Mouse (Mus musculus) adrenal gland, adult 10 weeks (tissue): ENCODE results near the gene D10Wsu102e. TPM values are rescaled to one million over a fixed set of nuclear protein-coding genes. Genes with fewer than 3 reads are reported as not detected.

Experiments
- polyA plus RNA-seq: library from polyadenylated mRNA; stranded (reverse); fragments of 350-450 nt; fragmentation: Illumina TruSeq; extraction: RNeasy Lipid Tissue Mini Kit (QIAGEN cat#74804); gene quantifications from one replicate; pipeline ENCODE4 v1.2.3, GENCODE M21; 2014; ENCODE audit warnings: low read depth, low replicate concordance

The D10Wsu102e gene
- polyA plus RNA-seq, result 0.99 TPM

DNA sequence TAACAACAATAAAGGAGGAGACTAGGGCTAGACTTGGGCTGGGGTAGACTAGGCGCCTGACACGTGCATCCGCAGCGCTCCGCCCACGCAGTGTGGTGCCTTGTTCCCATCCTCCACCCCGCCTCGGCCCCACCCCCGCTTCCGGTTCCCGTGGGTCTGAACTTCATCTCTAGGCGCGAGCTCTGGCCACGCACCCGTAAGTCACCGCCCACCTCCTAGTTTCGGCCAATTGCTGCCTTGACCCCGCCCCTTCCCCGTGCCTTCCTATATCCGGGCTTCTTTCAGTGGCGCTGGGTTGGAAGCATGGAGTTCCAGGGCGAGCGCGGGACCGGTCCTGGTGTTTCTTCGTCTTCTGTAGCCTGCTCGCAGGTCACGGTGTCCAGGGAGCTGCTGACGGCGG lies at the start of gene D10Wsu102e:
D10Wsu102e (plus strand) TSS at position 266 of the 400 bp plus-strand sequence.

DNA sequence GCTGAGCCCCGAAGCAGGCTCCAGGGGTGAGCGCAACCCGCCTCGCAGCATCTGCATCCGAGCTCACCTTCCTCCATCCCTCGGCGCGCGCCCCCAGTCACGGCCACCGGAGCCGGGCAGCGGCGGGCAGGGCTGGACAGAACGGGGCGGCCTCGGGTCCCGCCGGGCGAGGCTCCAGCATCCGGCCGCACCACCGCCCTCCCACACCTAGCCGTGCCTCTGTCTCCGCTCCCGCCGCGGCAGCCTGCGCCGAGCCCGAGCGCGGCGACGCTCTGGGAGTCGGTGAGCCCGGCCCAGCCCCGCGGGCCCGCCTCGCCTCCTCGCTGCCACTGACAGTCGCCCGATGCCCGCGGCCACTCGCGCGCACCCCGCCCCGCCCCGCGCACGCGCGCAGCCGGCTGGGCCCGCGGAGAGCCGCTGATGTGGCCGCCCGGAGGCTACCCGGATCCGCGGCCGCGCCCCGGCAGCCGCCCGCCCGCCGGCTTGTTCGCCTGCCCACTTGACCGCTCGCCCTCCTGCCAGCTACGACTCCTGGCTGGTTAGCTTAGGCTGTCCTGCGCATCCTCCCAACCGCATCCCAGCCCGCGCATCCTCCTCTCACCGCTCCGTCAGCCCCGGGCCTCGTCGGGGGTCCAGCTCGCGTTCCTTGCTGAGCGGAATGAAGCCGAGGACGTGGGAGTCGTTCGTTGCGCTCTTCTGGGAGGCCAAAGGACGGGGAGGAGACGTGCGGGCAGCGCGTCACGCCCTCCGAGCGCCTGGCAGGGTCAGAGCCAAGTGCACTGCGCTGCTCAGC lies 22.7 kb upstream of the D10Wsu102e start, which contains the start of gene Slc41a2:
Slc41a2 (minus strand) TSS at position 724 of the 793 bp plus-strand sequence.

DNA sequence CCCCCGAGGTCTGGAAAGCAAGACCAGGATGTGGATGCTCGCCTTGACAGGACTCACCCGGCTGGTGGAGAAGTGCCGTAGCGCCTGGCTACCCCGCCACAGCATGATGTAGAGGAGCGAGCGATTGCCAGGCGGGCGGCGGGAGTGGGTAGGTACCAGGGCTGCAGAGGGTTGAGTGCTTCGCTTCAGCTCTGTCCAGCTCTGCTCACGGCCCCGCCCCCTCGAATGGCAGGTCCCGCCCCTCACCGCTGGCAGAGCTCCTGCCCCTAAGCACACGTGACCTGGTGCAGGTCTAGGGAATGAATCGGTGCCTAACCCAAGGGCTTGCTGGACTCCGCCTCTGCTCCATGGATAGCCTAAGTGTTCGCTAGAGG lies 173.9 kb downstream of the D10Wsu102e start, which contains the start of gene Aldh1l2:
Aldh1l2 (minus strand) TSS at position 231 of the 374 bp plus-strand sequence.

Other genes starting within 250 kb of the D10Wsu102e start
- 13.0 TPM for gene Slc41a2, start 22.3 kb upstream of the D10Wsu102e start, polyA plus RNA-seq
- 0.99 TPM for gene Aldh1l2, start 173.9 kb downstream of the D10Wsu102e start, polyA plus RNA-seq
- gene Washc4, start 183.5 kb downstream of the D10Wsu102e start, polyA plus RNA-seq, result 118 TPM